Mouse (Mus musculus) bone marrow, adult 2 months (tissue): ENCODE measurements around the gene Keg1.

ENCODE experiments used
- CTCF ChIP-seq: fragments of 200-500 bp; IDR thresholded peaks from 2 replicates; pipeline ENCODE4 v1.5.1; 2011; ENCODE audit warnings: low read length, control low read depth; ENCODE audit not compliant: control insufficient read depth, insufficient read depth
- POLR2A ChIP-seq: fragments of 200-500 bp; IDR thresholded peaks from 2 replicates; pipeline ENCODE4 v1.6.1; 2011; ENCODE audit warnings: low read depth, mild to moderate bottlenecking, control low read depth, low read length, borderline replicate concordance; ENCODE audit not compliant: control insufficient read depth

DNA sequence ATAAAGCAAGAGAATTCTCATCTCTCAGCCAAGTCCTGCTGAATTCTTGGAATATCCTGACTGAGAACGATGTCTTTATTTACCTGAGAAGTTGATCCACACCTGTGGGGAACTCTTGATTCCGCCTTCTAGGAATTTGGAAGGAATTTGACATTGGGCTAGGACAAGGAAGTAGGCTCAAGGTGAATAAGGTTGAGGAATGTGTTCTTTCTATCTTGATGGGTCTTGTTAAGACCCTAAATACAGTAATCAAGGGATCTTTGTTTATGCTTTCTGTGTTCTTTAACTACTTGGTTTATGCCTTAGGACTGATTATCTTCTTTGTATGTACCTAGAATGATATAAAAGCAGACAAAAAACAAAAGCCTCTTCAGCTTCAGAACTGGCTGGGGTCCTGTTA is 36.4 kb downstream of the Keg1 start:
- TF ChIP-seq CTCF, result no peak
- no peak for TF ChIP-seq POLR2A
